Mouse (Mus musculus) liver, postnatal 0 days (tissue): ENCODE results near the gene Acpp. TPM values are rescaled to one million over a fixed set of nuclear protein-coding genes. Genes with fewer than 3 reads are reported as not detected.

Experiments used
- ATAC-seq: fragments of 200-750 bp; cut with Nextera tagmentation; 2 replicates; pipeline ENCODE4 v1.8.0; 2017; ENCODE audit warnings: mild to moderate bottlenecking, moderate library complexity
- DNase-seq: peaks from one replicate; pipeline ENCODE4 v3.0.0-alpha.2; 2016
- H3K27ac ChIP-seq: fragments of 300-500 bp; sonication (generic); 2 replicates; pipeline ENCODE4 v1.5.1; 2014; ENCODE audit warnings: antibody characterized with exemption, moderate library complexity, mild to moderate bottlenecking, low read depth
- H3K27me3 ChIP-seq: fragments of 300-500 bp; sonication (generic); 2 replicates; pipeline ENCODE4 v1.6.1; 2014; ENCODE audit warnings: low read length, control low read depth, mixed read lengths; ENCODE audit not compliant: insufficient read depth
- H3K36me3 ChIP-seq: fragments of 300-500 bp; sonication (generic); replicated peaks from 2 replicates; pipeline ENCODE4 v1.6.1; 2014; ENCODE audit warnings: mild to moderate bottlenecking, control low read depth, low read length, moderate library complexity, mixed read lengths; ENCODE audit not compliant: insufficient read depth
- H3K4me1 ChIP-seq: fragments of 300-500 bp; sonication (generic); 2 replicates; pipeline ENCODE4 v1.6.1; 2014; ENCODE audit warnings: antibody characterized with exemption, mild to moderate bottlenecking, control low read depth; ENCODE audit not compliant: insufficient read depth
- H3K4me2 ChIP-seq: fragments of 300-500 bp; sonication (generic); 2 replicates; pipeline ENCODE4 v1.6.1; 2014; ENCODE audit warnings: low read depth, mild to moderate bottlenecking, low read length, moderate library complexity, mixed read lengths
- H3K4me3 ChIP-seq: fragments of 300-500 bp; sonication (generic); 2 replicates; pipeline ENCODE4 v1.5.1; 2014; ENCODE audit warnings: low read depth, low read length
- H3K9ac ChIP-seq: fragments of 300-500 bp; sonication (generic); replicated peaks from 2 replicates; pipeline ENCODE4 v1.6.1; 2014; ENCODE audit warnings: mild to moderate bottlenecking, moderate library complexity
- H3K9me3 ChIP-seq: fragments of 300-500 bp; sonication (generic); 2 replicates; pipeline ENCODE4 v1.6.1; 2016; ENCODE audit warnings: mild to moderate bottlenecking, control low read depth, low read length, mixed read lengths
- CTCF ChIP-seq: sonication (generic); IDR thresholded peaks from 2 replicates; pipeline ENCODE4 v1.5.1; 2016; ENCODE audit warnings: antibody characterized with exemption, low read depth
- EP300 ChIP-seq: IDR thresholded peaks from 2 replicates; pipeline ENCODE4 v1.6.1; 2016; ENCODE audit warnings: antibody characterized with exemption, low read depth, mild to moderate bottlenecking
- WGBS: fragments of 180-500 bp; shearing (Covaris S2); extraction: QIAGEN DNeasy Blood & Tissue Kit; methylation state at CpG from one replicate; pipeline ENCODE4 v1.1.7; 2014; ENCODE audit not compliant: insufficient replicate concordance; 5-methylcytosine and 5-hydroxymethylcytosine counted together
- polyA plus RNA-seq: library from polyadenylated mRNA; unstranded; fragments of >200 nt; fragmentation: Nextera tagmentation; extraction: Ambion mirVana; gene quantifications from 2 replicates; pipeline ENCODE4 v1.2.1, GENCODE M21; 2015

Acpp gene
- polyA plus RNA-seq, 1 experiment from 2014 or later, result 0.79 TPM

DNA sequence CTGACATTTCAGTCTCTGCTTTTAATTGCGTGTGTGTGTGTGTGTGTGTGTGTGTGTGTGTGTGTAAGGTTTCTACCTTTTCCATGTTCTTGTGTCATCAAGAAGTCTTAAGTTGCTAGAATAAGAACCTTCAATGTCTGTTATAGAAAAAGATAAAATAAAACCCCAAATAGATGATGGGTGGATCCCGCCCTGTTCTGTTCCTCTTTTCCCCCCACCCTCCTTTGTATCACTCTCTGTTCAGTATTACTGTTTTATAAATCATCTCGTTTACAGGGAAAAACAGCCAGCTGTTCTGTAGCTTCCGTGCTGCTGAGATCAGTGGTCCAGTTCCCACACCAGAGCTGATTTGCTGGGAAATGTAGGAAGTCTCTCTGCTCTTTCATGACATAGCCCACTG is 65.5 kb downstream of the Acpp start:
- H3K36me3 ChIP-seq, result no peaks in the 10 kb centered on the region
- no peak for ATAC-seq
- no peak overlapping the region for H3K27ac ChIP-seq
- WGBS, result 62% methylated on average over 4 of the region's 4 CpGs
- no peak overlapping the region for H3K4me3 ChIP-seq
- H3K4me2 ChIP-seq, result no peak overlapping the region
- no peak for TF ChIP-seq EP300
- TF ChIP-seq CTCF, result no peak
- H3K4me1 ChIP-seq, result no peaks in the 10 kb centered on the region
- H3K9me3 ChIP-seq, result no peaks in the 10 kb centered on the region
- H3K27me3 ChIP-seq, result no peaks in the 10 kb centered on the region
- no peak overlapping the region for H3K9ac ChIP-seq
- no peak for DNase-seq

DNA sequence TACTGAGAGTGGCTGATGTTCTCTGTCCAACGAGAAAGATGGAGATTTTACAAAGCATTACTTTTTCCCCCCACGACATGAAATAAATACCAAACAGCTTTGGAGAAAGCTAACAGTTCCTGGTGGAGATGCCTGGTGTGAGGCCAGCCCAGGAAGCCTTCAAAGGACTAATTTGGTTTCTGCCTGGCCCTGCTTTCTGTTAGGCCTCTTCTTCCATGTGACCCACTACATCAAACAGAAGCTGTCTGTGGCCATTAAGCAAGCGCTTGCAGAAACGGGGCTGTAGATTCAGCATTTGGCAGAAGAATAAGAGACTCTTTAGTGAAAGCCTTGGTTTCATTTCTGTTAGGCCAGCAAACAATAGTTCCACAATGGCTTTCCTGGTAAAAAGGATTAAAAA is 65.9 kb downstream of the Acpp start:
- WGBS, result 77% methylated on average over 4 of the region's 4 CpGs
- Histone ChIP-seq H3K9me3 (no peaks in the 10 kb centered on the region), H3K36me3 (no peaks in the 10 kb centered on the region), H3K4me2 (no peak overlapping the region), H3K4me1 (no peaks in the 10 kb centered on the region), H3K9ac (no peak overlapping the region), H3K27me3 (no peaks in the 10 kb centered on the region), H3K4me3 (no peak overlapping the region), H3K27ac (no peak overlapping the region)
- TF ChIP-seq EP300 (no peak), CTCF (no peak)
- DNase-seq (no peak), ATAC-seq (no peak)

DNA sequence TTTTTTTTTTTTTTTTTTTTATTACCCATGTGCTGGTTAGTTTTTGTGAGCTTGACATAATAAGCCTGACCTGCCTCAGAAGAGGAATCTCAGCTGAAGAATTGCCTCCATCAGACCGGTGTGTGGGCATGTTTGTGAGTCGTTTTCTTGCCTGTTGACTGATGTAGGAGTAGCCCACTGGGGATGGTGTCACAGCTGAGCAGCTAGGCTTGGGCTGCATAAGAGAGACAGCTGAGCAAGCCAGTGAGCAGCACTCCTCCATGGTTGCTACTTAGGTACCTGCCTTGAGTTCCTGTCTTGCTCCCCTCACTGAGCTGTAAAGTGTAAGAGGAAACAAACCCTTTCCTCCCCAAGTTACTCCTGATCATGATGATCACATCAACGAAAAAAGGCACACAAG is 67.6 kb downstream of the Acpp start:
- DNase-seq (no peak), ATAC-seq (no peak)
- Histone ChIP-seq H3K4me3 (no peak overlapping the region), H3K4me1 (no peaks in the 10 kb centered on the region), H3K9me3 (no peaks in the 10 kb centered on the region), H3K9ac (no peak overlapping the region), H3K27me3 (no peaks in the 10 kb centered on the region), H3K4me2 (no peak overlapping the region), H3K36me3 (no peaks in the 10 kb centered on the region), H3K27ac (no peak overlapping the region)
- WGBS, result 61% methylated on average over 3 of the region's 3 CpGs
- no peak for TF ChIP-seq CTCF
- no peak for TF ChIP-seq EP300

DNA sequence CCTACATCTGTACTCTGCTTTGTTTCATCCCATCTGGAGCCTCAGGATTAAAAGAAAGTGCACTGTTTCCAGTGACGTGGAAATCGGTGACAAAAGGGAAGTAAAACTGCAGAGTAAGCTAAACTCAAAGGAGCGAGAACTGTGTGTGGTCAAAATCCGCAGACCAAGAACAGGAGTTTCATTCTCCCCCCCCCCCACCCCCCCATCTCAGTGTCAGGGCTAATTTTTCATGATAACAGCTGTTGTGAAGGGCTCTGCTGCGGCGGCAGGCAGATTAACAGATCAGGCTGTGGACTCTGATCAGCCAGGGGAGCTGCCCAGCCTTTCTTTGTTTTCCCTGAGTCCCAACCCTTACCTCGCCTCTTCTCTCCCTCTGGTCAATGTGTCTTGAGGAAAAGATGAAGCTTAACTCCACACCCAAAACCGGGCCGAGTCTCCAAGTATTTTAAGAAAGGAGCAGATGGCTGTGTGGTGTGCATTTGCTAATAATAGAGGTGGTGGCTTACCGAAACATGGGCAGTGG is 68.1 kb downstream of the Acpp start:
- Histone ChIP-seq H3K36me3 (no peaks in the 10 kb centered on the region), H3K4me3 (no peak overlapping the region), H3K9me3 (no peaks in the 10 kb centered on the region), H3K27ac (no peak overlapping the region), H3K9ac (no peak overlapping the region), H3K27me3 (no peaks in the 10 kb centered on the region), H3K4me1 (no peaks in the 10 kb centered on the region), H3K4me2 (peak overlapping the region; percentile 40)
- WGBS, result 21% methylated on average over 10 of the region's 10 CpGs
- TF ChIP-seq EP300 (no peak), CTCF (no peak)
- DNase-seq (peak; percentile 36), ATAC-seq (peak; percentile 56)

DNA sequence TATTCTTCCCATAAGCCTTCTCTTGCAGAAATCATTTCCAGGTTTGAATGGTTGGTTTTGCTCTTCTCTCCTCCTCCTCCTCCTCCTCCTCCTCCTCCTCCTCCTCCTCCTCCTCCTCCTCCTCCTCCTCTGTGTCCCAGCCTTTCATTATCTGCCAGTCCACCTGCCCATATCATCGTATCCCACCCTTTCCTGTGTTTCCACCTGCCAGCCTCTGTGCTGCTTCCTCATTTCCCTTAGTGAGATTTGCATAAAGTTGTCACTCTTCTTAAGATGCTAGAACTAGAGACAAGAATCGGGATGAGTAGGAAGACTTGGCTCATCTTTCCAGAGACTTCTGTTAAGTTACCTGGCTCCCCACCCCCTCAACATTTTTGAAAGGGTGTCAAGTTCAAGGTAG is 73.0 kb downstream of the Acpp start:
- H3K27ac ChIP-seq, result no peak overlapping the region
- H3K4me1 ChIP-seq, result peaks cover 17% of the 10 kb centered on the region
- H3K4me3 ChIP-seq, result no peak overlapping the region
- ATAC-seq (no peak), DNase-seq (no peak)
- no peak overlapping the region for H3K4me2 ChIP-seq
- H3K27me3 ChIP-seq, result no peaks in the 10 kb centered on the region
- 47% methylated on average over 2 of the region's 2 CpGs for WGBS
- no peaks in the 10 kb centered on the region for H3K36me3 ChIP-seq
- no peaks in the 10 kb centered on the region for H3K9me3 ChIP-seq
- H3K9ac ChIP-seq, result no peak overlapping the region
- no peak for TF ChIP-seq EP300
- TF ChIP-seq CTCF, result no peak

DNA sequence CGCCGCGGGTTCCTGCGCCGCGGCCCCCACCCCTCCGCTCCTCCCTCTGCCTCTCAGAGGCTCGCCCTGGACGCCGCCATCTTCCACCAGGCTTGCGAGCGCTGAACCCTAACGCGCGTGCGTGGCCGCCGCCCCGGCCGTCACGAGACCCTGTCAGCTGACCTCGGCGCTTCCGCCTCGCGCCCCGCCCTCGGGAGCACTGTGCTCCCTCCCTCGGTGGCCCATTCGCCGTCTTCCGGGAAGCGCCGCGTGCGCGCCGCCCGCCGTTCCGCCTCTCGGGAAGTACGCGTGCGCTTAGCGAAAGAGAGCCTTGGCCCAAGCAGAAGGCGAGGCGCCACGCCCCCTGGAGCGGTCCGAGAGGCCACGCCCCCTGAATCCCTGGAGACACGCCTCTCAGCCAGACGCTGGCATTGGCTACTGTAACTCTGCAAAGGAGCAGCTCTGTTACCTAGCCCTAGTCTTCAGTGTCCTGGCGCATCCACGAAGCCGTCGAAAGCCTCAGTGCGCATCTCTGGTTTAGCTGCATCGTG is 74.7 kb downstream of the Acpp start, which contains the start of gene Dnajc13:
Dnajc13 (minus strand) TSS at position 108 of the 530 bp plus-strand sequence.
- under 1% methylated on average over 55 of the region's 60 CpGs for WGBS
- no peaks in the 10 kb centered on the region for H3K9me3 ChIP-seq
- TF ChIP-seq CTCF, result peak; percentile 6; the same call in 1 of the 2 replicates
- no peak for TF ChIP-seq EP300

More for the DNA sequence above, 74.7 kb downstream of the Acpp start, which contains the start of gene Dnajc13:
- Histone ChIP-seq H3K27ac (peak within 1 kb of the TSS; percentile 90), H3K4me3 (peak within 1 kb of the TSS; percentile 99), H3K4me1 (peaks cover 17% of the 10 kb centered on the region), H3K9ac (peak within 1 kb of the TSS; percentile 96), H3K4me2 (peak within 1 kb of the TSS; percentile 89), H3K36me3 (no peaks in the 10 kb centered on the region), H3K27me3 (no peaks in the 10 kb centered on the region)
- ATAC-seq (peak; percentile 97), DNase-seq (peak; percentile 99)
